Mouse (Mus musculus) liver, embryonic 14.5 days (tissue): ENCODE data around the gene Frmd8.

ENCODE experiments used
- CTCF ChIP-seq: IDR thresholded peaks from 2 replicates; pipeline ENCODE4 v1.5.1; 2016; ENCODE audit warnings: antibody characterized with exemption, low read depth, control low read depth
- EP300 ChIP-seq: IDR thresholded peaks from 2 replicates; pipeline ENCODE4 v1.6.1; 2016; ENCODE audit warnings: antibody characterized with exemption, low read depth

- TF ChIP-seq EP300 (no peak), CTCF (no peak)
Observed at GRCm38 (mm10) chr19:5828905-5829304, 46.2 kb downstream of the Frmd8 start.
